Comparison of ENCODE assay signal across 8 mouse cellular contexts in the genomic region with DNA sequence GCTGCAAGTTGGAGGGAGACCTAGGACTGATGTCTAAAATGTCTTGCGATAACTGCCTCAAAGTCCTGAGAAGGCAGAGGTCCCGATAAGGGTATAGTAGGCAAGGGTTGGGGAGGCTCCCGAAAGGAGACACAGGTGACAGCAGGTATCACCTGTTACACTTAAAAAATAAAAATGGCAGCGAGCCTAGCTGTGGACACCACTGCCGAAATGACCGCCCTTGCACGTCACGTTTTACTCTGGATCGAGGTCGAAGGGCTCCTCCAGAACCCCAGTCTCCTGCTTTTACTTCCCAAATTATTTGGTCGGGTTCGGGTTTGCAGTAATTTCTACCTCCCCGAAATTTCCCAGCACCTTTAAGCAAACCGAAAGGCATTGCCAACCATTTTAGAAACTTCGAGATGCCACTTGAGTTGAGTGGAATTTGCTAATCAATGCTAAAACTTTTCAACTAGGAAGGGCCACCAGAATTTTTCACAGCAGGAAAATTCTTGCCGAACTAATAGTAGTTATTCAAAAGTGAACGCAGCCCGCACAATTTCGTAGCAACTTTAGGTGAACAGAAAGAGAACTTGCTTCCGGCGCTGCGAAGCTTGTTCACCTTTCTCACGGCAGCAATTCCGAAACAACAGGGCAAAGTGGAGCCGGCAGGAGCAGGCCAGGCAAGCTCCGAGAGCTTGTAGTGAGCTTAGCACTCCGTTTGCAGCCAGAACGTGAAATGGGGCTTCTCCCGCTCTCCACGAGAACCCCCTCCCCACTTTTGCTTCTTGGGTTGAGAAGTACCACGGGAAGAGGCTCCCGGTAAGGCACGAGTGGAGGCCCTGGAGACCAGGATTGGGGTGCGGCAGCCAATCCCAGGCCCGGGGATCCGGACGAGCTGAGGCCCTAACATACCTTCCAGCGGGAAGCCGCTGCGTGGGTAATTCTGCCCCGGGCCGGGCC. TPM values are rescaled to one million over a fixed set of nuclear protein-coding genes. Genes with fewer than 3 reads are reported as not detected.
DNase-seq lines count a peak whose midpoint lies in the region; ATAC-seq and TF ChIP-seq lines count a peak whose summit lies in the region.

No protein-coding gene starts in this region.

- TF ChIP-seq POLR2A in liver, adult 2 months (IDR thresholded peaks at IDR 0.05; ENCODE audit: extremely low read depth, insufficient read depth, low read length): no peak

- 4% methylated on average over 42 of the region's 42 CpGs for WGBS in liver, adult 2 months
- WGBS in embryonic facial prominence, embryonic 13.5 days: under 1% methylated on average over 42 of the region's 42 CpGs
- WGBS in limb, embryonic 10.5 days: 1% methylated on average over 42 of the region's 42 CpGs
- 1% methylated on average over 42 of the region's 42 CpGs for WGBS in stomach, embryonic 14.5 days

- H3K4me3 ChIP-seq in liver, adult 2 months (ENCODE audit: insufficient read depth, low read depth, low read length): peak overlapping the region; percentile 9; the same call in 1 of the 2 replicates
- H3K4me3 ChIP-seq in embryonic facial prominence, embryonic 13.5 days: peak overlapping the region; percentile 74
- peak overlapping the region; percentile 50 for H3K4me3 ChIP-seq in limb, embryonic 10.5 days
- no peak overlapping the region for H3K4me3 ChIP-seq in stomach, embryonic 14.5 days (ENCODE audit: low read depth, low read length)

- H3K27ac ChIP-seq in liver, adult 2 months (replicated peaks; ENCODE audit: insufficient read depth, low read depth, low read length): no peak overlapping the region
- H3K27ac ChIP-seq in embryonic facial prominence, embryonic 13.5 days: peak overlapping the region; percentile 98
- peak overlapping the region; percentile 69 for H3K27ac ChIP-seq in limb, embryonic 10.5 days
- H3K27ac ChIP-seq in stomach, embryonic 14.5 days (ENCODE audit: low read length): no peak overlapping the region

- DNase-seq in liver, adult 2 months (ENCODE audit: extremely low read depth, low read depth, low spot score): peak; percentile 17
- no peak for DNase-seq in liver
- DNase-seq in limb, embryonic 10.5 days (ENCODE audit: low spot score): peak; percentile 74
- no peak for DNase-seq in thymus, postnatal 25 days
- DNase-seq in left cerebral cortex, adult 8-10 months (ENCODE audit: low spot score in 2 of 2): no peak
- no peak for DNase-seq in Muller cell, postnatal 12 days (ENCODE audit: inconsistent ontology term)

- H3K36me3 ChIP-seq in liver, adult 2 months (ENCODE audit: control insufficient read depth, insufficient read depth, low read length): no peaks in the 10 kb centered on the region
- 0 out of 2 replicates have a peak, but pooled peaks cover 4% of the 10 kb centered on the region for H3K36me3 ChIP-seq in embryonic facial prominence, embryonic 13.5 days
- no peaks in the 10 kb centered on the region for H3K36me3 ChIP-seq in limb, embryonic 10.5 days
- H3K36me3 ChIP-seq in stomach, embryonic 14.5 days (ENCODE audit: control insufficient read depth, insufficient read depth, low read length): no peaks in the 10 kb centered on the region

- no peaks in the 10 kb centered on the region for H3K79me2 ChIP-seq in liver, adult 2 months (ENCODE audit: control insufficient read depth, insufficient read depth, low read length)

- no peak; the same call in 1 of the 2 replicates for ATAC-seq in embryonic facial prominence, embryonic 13.5 days (ENCODE audit: insufficient number of reproducible peaks, insufficient read depth, low FRiP score, low TSS enrichment, low read depth)
- no peak for ATAC-seq in stomach, embryonic 14.5 days (ENCODE audit: insufficient number of reproducible peaks, insufficient read depth, low FRiP score, low read depth)

- no peaks in the 10 kb centered on the region for H3K9me3 ChIP-seq in embryonic facial prominence, embryonic 13.5 days
- H3K9me3 ChIP-seq in limb, embryonic 10.5 days (replicated peaks): no peaks in the 10 kb centered on the region
- H3K9me3 ChIP-seq in stomach, embryonic 14.5 days (ENCODE audit: control insufficient read depth, low read depth, low read length): no peaks in the 10 kb centered on the region

- TF ChIP-seq CTCF in liver, adult 2 months (IDR thresholded peaks at IDR 0.05; ENCODE audit: low read depth, low read length): no peak

- H3K4me2 ChIP-seq in embryonic facial prominence, embryonic 13.5 days: peak overlapping the region; percentile 84
- peak overlapping the region; percentile 24 for H3K4me2 ChIP-seq in stomach, embryonic 14.5 days (replicated peaks; ENCODE audit: low read depth, low read length)

- H3K9ac ChIP-seq in liver, adult 2 months (ENCODE audit: low read depth, low read length): no peak overlapping the region
- peak overlapping the region; percentile 95 for H3K9ac ChIP-seq in embryonic facial prominence, embryonic 13.5 days
- no peak overlapping the region for H3K9ac ChIP-seq in stomach, embryonic 14.5 days (replicated peaks; ENCODE audit: low read depth, low read length)

- peaks cover 37% of the 10 kb centered on the region for H3K27me3 ChIP-seq in liver, adult 2 months (ENCODE audit: control insufficient read depth, insufficient read depth, low read length)
- peaks cover 65% of the 10 kb centered on the region for H3K27me3 ChIP-seq in embryonic facial prominence, embryonic 13.5 days
- peaks cover 100% of the 10 kb centered on the region for H3K27me3 ChIP-seq in limb, embryonic 10.5 days (ENCODE audit: low read depth, poor library complexity, severe bottlenecking)
- peaks cover 79% of the 10 kb centered on the region for H3K27me3 ChIP-seq in stomach, embryonic 14.5 days (ENCODE audit: control insufficient read depth, insufficient read depth, low read length)

- no peaks in the 10 kb centered on the region for H3K4me1 ChIP-seq in liver, adult 2 months (ENCODE audit: control insufficient read depth, insufficient read depth, low read length)
- H3K4me1 ChIP-seq in embryonic facial prominence, embryonic 13.5 days: peaks cover 50% of the 10 kb centered on the region
- peaks cover 25% of the 10 kb centered on the region for H3K4me1 ChIP-seq in limb, embryonic 10.5 days
- no peaks in the 10 kb centered on the region for H3K4me1 ChIP-seq in stomach, embryonic 14.5 days (ENCODE audit: control insufficient read depth, insufficient read depth, low read length)

RNA-seq across cellular contexts. Expression of a gene that starts 0.9 kb away (rescaled TPM):
- not detected in 2 replicates for total RNA-seq in liver, adult 2 months (2014; rRNA removed)
- not detected in 2 replicates for polyA plus RNA-seq in liver, adult 2 months (2012; rRNA removed)
- polyA plus RNA-seq in embryonic facial prominence, embryonic 13.5 days (2015; fragmentation: Nextera tagmentation; extraction: Ambion mirVana): 79.9 and 82.3 TPM in 2 replicates
- 11.5 and 12.6 TPM in 2 replicates for polyA plus RNA-seq in limb, embryonic 10.5 days (2016; fragmentation: Nextera tagmentation; extraction: Ambion mirVana)
- polyA plus RNA-seq in stomach, embryonic 14.5 days (2014; fragmentation: Nextera tagmentation; extraction: Ambion mirVana): not detected in 2 replicates
- total RNA-seq in left cerebral cortex, adult 8-10 months (2022): not detected

Comparison
In these comparisons a context has a peak if more than half of its experiments do, and no peak if none do; other contexts are left out.
1. DNase-seq: peak in liver, adult 2 months (single experiment) and limb, embryonic 10.5 days (single experiment); none in liver (single experiment), thymus, postnatal 25 days (single experiment), left cerebral cortex, adult 8-10 months (0 of 2) and Muller cell, postnatal 12 days (single experiment).
2. H3K27ac ChIP-seq: peak in embryonic facial prominence, embryonic 13.5 days (single experiment) and limb, embryonic 10.5 days (single experiment); none in liver, adult 2 months (single experiment) and stomach, embryonic 14.5 days (single experiment).
3. RNA of a gene that starts 0.9 kb away (polyA plus RNA-seq): 79.9 to 82.3 TPM in embryonic facial prominence, embryonic 13.5 days and 11.5 to 12.6 TPM in limb, embryonic 10.5 days; not detected in stomach, embryonic 14.5 days and not detected in liver, adult 2 months; every median in the first group is over 10 times any median in the second.